Mouse (Mus musculus) lung, embryonic 15.5 days (tissue): Measurements from ENCODE around the gene Cd37. TPM values are rescaled to one million over a fixed set of nuclear protein-coding genes. Genes with fewer than 3 reads are reported as not detected.
"Not testable (repeated sequence)": the region's sequence is repeated elsewhere in the genome, so short reads cannot be mapped to it uniquely, and the experiment has no call there.

Experiments
- ATAC-seq: fragments of 200-750 bp; cut with Nextera tagmentation; 2 replicates; pipeline ENCODE4 v1.8.0; 2017; ENCODE audit warnings: moderate number of reproducible peaks, borderline replicate concordance; ENCODE audit not compliant: low FRiP score, low TSS enrichment; ENCODE audit errors: extremely low read depth
- H3K27ac ChIP-seq: fragments of 300-500 bp; sonication (generic); 2 replicates; pipeline ENCODE4 v1.5.1; 2015; ENCODE audit warnings: moderate library complexity, mild to moderate bottlenecking, inconsistent platforms
- H3K27me3 ChIP-seq: fragments of 300-500 bp; sonication (generic); 2 replicates; pipeline ENCODE4 v1.6.1; 2015; ENCODE audit warnings: inconsistent platforms
- H3K36me3 ChIP-seq: fragments of 300-500 bp; sonication (generic); 2 replicates; pipeline ENCODE4 v1.6.1; 2015; ENCODE audit warnings: inconsistent platforms
- H3K4me1 ChIP-seq: fragments of 300-500 bp; sonication (generic); 2 replicates; pipeline ENCODE4 v1.6.1; 2015; ENCODE audit warnings: inconsistent platforms
- H3K4me2 ChIP-seq: fragments of 300-500 bp; sonication (generic); 2 replicates; pipeline ENCODE4 v1.6.1; 2015; ENCODE audit warnings: inconsistent platforms, mild to moderate bottlenecking, moderate library complexity
- H3K4me3 ChIP-seq: fragments of 300-500 bp; sonication (generic); 2 replicates; pipeline ENCODE4 v1.5.1; 2015; ENCODE audit warnings: mild to moderate bottlenecking, inconsistent platforms
- H3K9ac ChIP-seq: fragments of 300-500 bp; sonication (generic); 2 replicates; pipeline ENCODE4 v1.6.1; 2015; ENCODE audit warnings: inconsistent platforms
- H3K9me3 ChIP-seq: fragments of 300-500 bp; sonication (generic); 2 replicates; pipeline ENCODE4 v1.6.1; 2016; ENCODE audit warnings: inconsistent platforms
- WGBS: fragments of 180-500 bp; shearing (Covaris S2); methylation state at CpG from one replicate; pipeline ENCODE4 v1.1.7; 2015; 5-methylcytosine and 5-hydroxymethylcytosine counted together
- polyA plus RNA-seq: library from polyadenylated mRNA; unstranded; fragments of >200 nt; fragmentation: Nextera tagmentation; extraction: Ambion mirVana; gene quantifications from 2 replicates; pipeline ENCODE4 v1.2.1, GENCODE M21; 2015

Cd37 gene
- polyA plus RNA-seq, 1 experiment from 2014 or later = 3.8 TPM

DNA sequence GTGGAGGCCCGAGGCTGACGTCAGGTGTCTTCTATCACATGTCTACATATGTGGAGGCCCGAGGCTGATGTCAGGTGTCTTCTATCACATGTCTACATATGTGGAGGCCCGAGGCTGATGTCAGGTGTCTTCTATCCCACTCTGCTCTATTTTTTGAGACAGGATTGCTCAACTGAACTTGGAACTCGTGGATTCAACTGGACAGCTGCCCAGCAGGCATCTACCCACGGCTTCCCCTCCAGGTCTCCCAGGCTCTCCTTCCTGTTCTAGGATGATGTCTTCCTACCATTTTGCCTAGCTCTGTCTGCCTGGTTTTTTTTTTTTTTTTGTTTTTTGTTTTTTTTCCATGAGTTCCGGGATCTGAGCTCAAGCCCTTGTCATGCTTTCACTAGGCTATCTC is 16.9 kb upstream of the Cd37 start:
- not testable (repeated sequence) for H3K4me3 ChIP-seq, H3K36me3 ChIP-seq, H3K27ac ChIP-seq, ATAC-seq, H3K4me2 ChIP-seq, H3K27me3 ChIP-seq, H3K9ac ChIP-seq, H3K4me1 ChIP-seq, H3K9me3 ChIP-seq
- WGBS = 49% methylated on average over 7 of the region's 7 CpGs

DNA sequence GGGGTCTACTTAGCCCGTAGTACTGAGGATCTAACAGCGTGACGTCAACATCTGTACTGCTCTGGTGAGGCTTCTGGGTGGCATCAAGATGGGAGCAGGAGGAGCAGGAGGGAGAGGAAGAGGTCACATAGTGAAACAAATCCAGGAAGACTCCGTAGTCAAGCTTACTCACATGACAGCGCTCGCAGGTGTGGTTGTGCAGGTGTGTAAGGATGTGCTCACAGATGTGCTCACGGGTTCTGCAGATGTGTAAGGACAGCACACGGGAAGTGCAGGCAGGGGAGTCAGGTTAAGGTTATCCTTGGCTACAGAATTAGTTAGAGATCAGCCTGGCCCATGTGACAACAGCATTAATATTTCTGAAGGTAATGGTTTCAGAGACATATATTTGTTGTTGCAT is 14.9 kb upstream of the Cd37 start:
- Histone ChIP-seq H3K4me3 (no peak overlapping the region), H3K4me2 (no peak overlapping the region), H3K27me3 (no peaks in the 10 kb centered on the region), H3K9ac (no peak overlapping the region), H3K27ac (no peak overlapping the region), H3K4me1 (no peaks in the 10 kb centered on the region), H3K36me3 (no peaks in the 10 kb centered on the region), H3K9me3 (no peaks in the 10 kb centered on the region)
- ATAC-seq = no peak
- WGBS = 76% methylated on average over 8 of the region's 8 CpGs

DNA sequence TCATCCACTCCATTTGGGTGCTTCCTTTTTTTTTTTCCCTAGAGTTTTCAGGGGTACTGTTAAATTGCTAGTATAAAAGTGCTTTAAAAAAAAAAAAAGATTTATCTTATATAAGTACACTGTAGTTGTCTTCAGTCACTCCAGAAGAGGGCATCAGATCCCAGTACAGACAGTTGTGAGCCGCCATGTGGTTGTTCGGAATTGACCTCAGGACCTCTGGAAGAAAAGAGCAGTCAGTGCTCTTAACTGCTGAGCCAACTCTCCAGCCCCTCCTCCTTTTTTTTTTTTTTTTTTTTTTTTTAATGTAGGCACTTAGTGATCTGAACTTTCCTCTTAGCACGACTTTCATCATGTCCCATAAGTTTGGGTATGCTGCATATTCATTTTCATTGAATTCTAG is 8.8 kb upstream of the Cd37 start:
- H3K4me3 ChIP-seq = no peak overlapping the region
- H3K4me1 ChIP-seq = no peaks in the 10 kb centered on the region
- no peak overlapping the region for H3K27ac ChIP-seq
- no peak for ATAC-seq
- H3K27me3 ChIP-seq = no peaks in the 10 kb centered on the region
- no peaks in the 10 kb centered on the region for H3K9me3 ChIP-seq
- H3K36me3 ChIP-seq = no peaks in the 10 kb centered on the region
- no peak overlapping the region for H3K4me2 ChIP-seq
- WGBS = 44% methylated on average over 3 of the region's 3 CpGs
- H3K9ac ChIP-seq = no peak overlapping the region

DNA sequence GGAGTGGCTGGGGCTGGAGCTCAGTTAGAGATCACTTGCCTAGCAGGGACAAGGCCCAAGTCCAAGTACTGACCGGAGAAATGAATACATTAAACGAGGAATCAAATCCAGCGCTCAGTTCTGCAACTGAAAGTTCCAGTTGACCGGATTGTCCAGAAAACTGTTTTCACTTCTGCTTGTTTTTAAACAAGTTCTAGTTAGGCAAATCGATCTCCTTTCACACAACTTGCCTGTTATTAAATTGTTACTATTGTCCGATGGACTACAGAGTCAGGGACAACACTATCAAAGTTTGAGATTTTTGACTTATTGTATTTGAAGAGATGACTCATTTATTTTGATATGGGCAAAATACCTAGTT is 2.5 kb upstream of the Cd37 start:
- H3K27ac ChIP-seq = no peak overlapping the region
- WGBS = 78% methylated on average over 6 of the region's 6 CpGs
- no peaks in the 10 kb centered on the region for H3K9me3 ChIP-seq
- H3K4me1 ChIP-seq = peaks cover 16% of the 10 kb centered on the region; the same call in 1 of the 2 replicates
- no peak overlapping the region; the same call in 1 of the 2 replicates for H3K4me3 ChIP-seq
- no peaks in the 10 kb centered on the region for H3K36me3 ChIP-seq
- no peaks in the 10 kb centered on the region for H3K27me3 ChIP-seq
- H3K4me2 ChIP-seq = peak overlapping the region; percentile 43
- ATAC-seq = no peak
- no peak overlapping the region for H3K9ac ChIP-seq

DNA sequence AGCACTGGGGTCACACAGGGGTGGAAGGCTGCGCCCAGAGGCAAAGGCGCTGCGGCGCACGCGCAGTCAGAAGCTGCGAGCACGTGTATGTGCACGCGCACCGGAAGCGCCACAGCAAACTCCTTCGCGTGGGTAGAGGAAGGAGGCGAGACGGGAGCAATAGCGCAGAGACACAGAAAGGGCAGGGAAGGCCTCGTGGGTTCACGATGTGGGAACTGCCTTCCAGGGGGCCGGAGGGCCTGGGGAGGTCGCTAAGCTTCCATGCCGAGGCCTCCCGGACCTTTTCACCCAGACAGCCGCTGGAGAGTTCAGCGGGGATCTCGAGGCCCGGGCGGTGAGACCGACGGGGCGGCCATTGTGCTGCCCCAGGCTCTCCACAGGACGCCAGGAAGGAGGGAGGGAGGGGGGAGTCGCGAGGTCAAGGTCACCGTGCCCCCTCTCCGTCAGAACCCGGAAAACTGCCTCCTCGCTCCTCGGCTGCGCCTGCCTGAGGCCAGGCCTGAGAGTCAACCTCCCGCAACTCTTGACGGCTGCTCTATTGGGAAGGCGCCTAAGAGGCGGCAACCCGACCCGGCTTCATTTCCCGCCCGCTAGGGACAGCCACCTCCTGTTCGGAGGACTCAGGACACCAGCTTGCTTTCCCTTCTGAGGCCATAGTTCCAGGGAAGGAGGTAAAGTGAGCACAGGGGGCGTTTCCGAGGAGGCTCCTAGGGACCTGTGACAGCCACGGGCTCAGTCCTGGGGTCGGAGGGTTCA is 1.9 kb upstream of the Cd37 start, which contains the start of gene Slc6a16:
Slc6a16 (plus strand) TSS at position 453 of the 756 bp plus-strand sequence.
- peak within 1 kb of the TSS; percentile 43 for H3K4me2 ChIP-seq
- H3K36me3 ChIP-seq = no peaks in the 10 kb centered on the region
- H3K27me3 ChIP-seq = no peaks in the 10 kb centered on the region
- peak within 1 kb of the TSS; percentile 21 for H3K4me3 ChIP-seq
- H3K9ac ChIP-seq = peak within 1 kb of the TSS; percentile 5; the same call in 1 of the 2 replicates
- no peak within 1 kb of the TSS for H3K27ac ChIP-seq
- no peaks in the 10 kb centered on the region for H3K9me3 ChIP-seq
- 16% methylated on average over 52 of the region's 53 CpGs for WGBS
- ATAC-seq = no peak
- H3K4me1 ChIP-seq = peaks cover 16% of the 10 kb centered on the region

DNA sequence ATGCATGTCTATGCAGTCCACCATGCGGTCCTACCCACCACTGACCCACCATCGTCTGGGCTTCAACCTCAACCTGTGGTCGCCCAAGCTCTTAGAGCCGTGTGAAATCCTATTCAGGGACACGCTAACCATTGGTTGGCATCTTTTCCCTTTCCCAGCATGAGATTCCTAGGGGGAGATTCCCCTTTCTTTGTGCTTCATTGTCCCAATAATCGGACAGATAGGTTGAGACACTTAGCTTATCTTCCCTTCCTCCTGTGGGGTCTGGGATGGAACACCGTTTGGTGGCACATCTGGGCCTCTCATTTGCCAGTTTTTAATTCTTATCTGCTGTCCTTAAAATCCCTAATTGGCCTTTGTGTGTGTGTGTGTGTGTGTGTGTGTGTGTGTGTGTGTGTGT is 1.2 kb upstream of the Cd37 start:
- H3K4me1 ChIP-seq = peaks cover 23% of the 10 kb centered on the region
- WGBS = 79% methylated on average over 7 of the region's 7 CpGs
- H3K27me3 ChIP-seq = no peaks in the 10 kb centered on the region
- no peak overlapping the region for H3K4me3 ChIP-seq
- no peaks in the 10 kb centered on the region for H3K9me3 ChIP-seq
- H3K4me2 ChIP-seq = no peak overlapping the region
- H3K9ac ChIP-seq = no peak overlapping the region
- no peak for ATAC-seq
- H3K27ac ChIP-seq = no peak overlapping the region
- H3K36me3 ChIP-seq = no peaks in the 10 kb centered on the region

DNA sequence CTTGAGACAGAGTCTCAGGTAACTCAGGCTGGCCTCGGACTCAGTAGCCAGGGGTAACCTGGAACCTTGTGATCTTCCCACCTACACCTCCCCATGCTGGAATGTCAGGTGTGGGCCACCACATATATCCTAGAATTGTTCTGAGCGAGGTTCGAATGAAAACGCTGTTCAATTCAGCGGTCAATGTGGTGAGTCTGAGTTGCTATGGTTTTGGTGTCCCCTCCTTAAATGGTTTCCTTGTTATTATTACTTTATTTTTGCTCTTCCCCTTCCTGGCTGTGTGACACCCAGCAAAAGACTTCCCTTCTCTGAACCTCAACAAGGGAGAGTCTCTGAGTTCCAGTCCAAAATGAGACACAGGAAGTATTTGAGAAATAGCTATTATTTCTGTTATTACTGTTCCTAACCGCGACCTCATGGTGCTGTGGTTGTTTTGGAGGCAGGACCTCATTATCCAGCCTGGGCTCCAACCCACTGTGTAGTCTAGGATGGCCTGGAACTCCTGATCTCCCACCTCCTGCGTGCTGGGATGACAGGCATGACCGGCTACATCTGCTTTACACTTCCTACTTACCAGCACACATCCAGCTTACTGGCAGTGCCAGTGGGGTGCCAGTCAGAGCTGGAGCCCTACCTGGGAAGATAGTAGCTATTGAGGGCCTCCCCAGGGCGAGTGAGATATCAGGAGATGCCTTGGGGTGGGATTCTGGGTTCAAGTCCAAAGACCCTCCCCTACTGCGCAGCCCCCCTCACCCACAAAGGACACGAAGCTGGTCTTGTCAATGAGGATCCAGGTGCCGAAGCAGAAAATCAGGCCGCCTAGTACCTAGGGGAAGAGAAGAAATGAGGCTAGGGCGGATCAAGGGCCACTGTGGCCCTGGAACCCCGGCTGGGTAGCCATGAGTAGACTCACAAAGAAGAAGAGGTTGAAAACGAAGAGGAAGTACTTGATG is 892 bp downstream of the Cd37 start:
- no peak overlapping the region; the same call in 1 of the 2 replicates for H3K4me2 ChIP-seq
- no peak overlapping the region for H3K9ac ChIP-seq
- H3K4me1 ChIP-seq = peaks cover 44% of the 10 kb centered on the region
- no peaks in the 10 kb centered on the region for H3K9me3 ChIP-seq
- peaks cover 2% of the 10 kb centered on the region for H3K36me3 ChIP-seq
- H3K4me3 ChIP-seq = no peak overlapping the region
- 74% methylated on average over 17 of the region's 17 CpGs for WGBS
- no peak for ATAC-seq
- H3K27me3 ChIP-seq = no peaks in the 10 kb centered on the region
- H3K27ac ChIP-seq = no peak overlapping the region

DNA sequence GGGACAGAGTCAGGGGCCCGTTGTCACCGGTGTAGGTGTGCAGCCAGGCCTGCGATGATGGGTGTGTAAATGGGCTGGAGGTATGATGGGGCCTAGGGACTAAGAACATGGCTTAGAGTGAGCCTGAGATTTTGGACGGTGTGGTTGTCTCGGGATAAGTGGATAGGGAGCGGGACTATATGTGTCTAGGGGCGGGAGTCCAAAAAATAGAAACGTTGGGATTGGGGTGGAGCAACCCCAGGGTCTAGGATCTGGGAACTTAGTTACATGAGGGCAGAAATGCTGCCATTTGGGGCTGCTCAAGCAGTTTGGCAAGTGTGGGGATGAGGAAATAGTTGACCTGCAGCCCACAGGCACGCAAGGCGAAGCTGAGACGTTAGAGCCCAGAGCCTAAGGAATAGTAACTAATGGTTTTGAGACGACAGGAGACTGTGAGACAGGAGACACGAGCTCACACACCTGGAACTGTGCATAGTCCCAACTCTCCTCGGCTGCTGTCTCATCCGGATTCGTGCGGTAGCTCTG is 3.2 kb downstream of the Cd37 start:
- Histone ChIP-seq H3K9ac (no peak overlapping the region), H3K27me3 (no peaks in the 10 kb centered on the region), H3K4me2 (peak overlapping the region; percentile 58), H3K9me3 (no peaks in the 10 kb centered on the region), H3K27ac (peak overlapping the region; percentile 38; the same call in 1 of the 2 replicates), H3K36me3 (peaks cover 25% of the 10 kb centered on the region), H3K4me1 (peaks cover 40% of the 10 kb centered on the region), H3K4me3 (peak overlapping the region; percentile 27)
- 0 out of 2 replicates have a peak, but pooled peaks have one; percentile 2 for ATAC-seq
- WGBS = 39% methylated on average over 17 of the region's 17 CpGs

DNA sequence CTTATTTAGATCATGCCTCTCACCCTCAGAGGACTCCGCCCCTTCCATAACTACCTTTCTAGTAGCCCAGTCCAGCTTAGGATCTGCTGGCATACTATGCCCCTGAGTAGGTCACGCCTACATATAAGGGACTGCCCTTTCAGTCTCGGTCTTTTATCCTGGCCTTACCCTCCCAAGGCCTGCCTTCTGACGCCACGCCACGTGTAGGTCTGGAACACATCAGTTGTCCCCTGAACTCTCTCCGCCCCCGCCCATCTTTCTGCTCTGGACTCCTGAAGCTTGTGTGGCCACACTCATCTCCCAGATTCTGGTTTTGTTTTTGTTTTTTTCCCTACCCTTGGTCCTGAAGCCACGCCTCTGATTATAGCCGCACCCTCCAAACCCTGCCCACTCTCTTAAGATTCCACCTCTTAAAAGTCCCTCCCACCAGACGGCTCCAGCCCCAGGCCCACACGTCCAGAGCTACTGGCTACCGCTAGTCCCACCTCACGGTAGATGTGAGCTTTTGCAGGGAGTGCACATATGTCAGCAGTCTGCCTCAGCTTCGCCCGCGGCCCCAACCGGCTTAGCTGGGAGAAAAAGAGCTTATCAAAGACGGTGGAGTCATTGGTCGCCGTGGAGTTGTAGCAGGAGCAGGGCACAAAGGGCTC is 3.9 kb downstream of the Cd37 start:
- peaks cover 25% of the 10 kb centered on the region for H3K36me3 ChIP-seq
- peak; percentile 78 for ATAC-seq
- H3K27me3 ChIP-seq = no peaks in the 10 kb centered on the region
- H3K4me3 ChIP-seq = peak overlapping the region; percentile 27
- no peak overlapping the region for H3K9ac ChIP-seq
- H3K27ac ChIP-seq = peak overlapping the region; percentile 38
- H3K4me2 ChIP-seq = peak overlapping the region; percentile 58
- no peaks in the 10 kb centered on the region for H3K9me3 ChIP-seq
- 7% methylated on average over 21 of the region's 21 CpGs for WGBS
- peaks cover 37% of the 10 kb centered on the region for H3K4me1 ChIP-seq

DNA sequence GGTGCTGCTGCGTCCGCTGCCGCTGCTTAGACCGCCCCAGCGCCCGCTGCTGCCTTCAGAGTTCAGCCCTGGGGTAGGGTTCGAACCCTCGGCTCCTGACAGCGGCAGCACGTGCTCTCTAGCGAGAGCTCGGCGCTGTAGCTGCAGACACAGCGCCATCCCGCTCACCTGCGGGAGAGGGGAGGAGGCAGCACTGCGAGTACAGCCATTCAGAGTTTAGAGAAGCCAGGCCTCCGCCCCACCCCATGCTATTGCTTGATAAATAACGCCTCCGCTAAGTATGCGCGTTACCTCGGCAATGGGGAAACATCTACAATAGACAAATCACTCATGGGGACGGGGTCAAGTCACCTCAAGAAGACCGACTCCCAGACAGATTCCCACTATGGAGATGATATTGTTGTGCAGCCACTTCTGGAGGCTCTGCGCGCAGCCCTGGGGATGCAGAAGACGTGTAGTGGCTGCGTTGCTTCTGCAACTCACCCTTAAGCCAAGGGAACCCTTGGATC is 4.5 kb downstream of the Cd37 start:
- Histone ChIP-seq H3K4me1 (peaks cover 37% of the 10 kb centered on the region), H3K9ac (no peak overlapping the region), H3K27ac (peak overlapping the region; percentile 37), H3K36me3 (peaks cover 31% of the 10 kb centered on the region), H3K27me3 (no peaks in the 10 kb centered on the region), H3K4me3 (peak overlapping the region; percentile 27; the same call in 1 of the 2 replicates), H3K4me2 (peak overlapping the region; percentile 58), H3K9me3 (no peaks in the 10 kb centered on the region)
- WGBS = 12% methylated on average over 29 of the region's 29 CpGs
- ATAC-seq = 0 out of 2 replicates have a peak, but pooled peaks have one; percentile 17

DNA sequence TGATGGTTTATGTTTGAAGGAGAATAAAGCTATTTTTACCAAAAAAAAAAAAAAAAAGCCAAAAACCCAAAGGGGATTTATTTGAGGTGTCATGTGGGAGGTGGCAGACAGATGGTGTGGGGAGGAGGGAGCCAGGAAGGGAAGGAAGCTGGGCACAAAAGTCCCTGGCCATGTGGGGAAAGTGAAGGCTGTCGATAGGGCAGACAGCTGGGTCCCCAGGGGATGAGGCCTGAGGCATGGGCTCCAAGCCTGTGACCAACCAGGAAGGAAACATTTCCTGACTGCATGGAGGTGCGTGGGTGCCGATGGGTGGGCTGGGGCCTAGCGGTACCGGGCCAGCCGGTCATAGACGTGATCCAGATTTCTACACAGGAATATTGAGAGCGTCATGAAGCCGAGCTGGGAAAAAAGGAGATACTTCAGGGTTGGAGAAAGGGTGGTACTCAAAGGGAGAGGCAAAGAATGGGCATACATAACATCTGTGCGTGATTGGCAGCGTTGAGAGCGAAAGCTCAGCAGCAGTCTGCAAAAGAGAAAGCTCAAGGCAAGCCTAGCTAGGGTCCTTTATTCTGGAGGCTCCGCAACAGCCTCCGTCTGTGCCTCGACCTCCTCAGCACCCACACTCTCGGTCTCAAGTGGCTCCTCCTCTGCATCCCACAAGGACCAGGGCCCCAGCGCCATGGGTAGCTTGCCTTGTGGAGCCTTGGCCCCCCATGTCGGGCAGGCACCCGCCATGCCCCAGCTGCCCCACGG is 5.2 kb downstream of the Cd37 start:
- Histone ChIP-seq H3K27me3 (no peaks in the 10 kb centered on the region), H3K4me1 (peaks cover 35% of the 10 kb centered on the region), H3K36me3 (peaks cover 37% of the 10 kb centered on the region), H3K4me2 (peak overlapping the region; percentile 58), H3K4me3 (no peak overlapping the region), H3K9ac (no peak overlapping the region), H3K9me3 (no peaks in the 10 kb centered on the region), H3K27ac (no peak overlapping the region)
- WGBS = 32% methylated on average over 20 of the region's 20 CpGs
- ATAC-seq = no peak
